Mouse (Mus musculus) neural tube, embryonic 14.5 days (tissue): ENCODE data around the gene Glb1l2. TPM values are rescaled to one million over a fixed set of nuclear protein-coding genes. Genes with fewer than 3 reads are reported as not detected.

Experiments used
- ATAC-seq: fragments of 200-750 bp; cut with Nextera tagmentation; 2 replicates; pipeline ENCODE4 v1.8.0; 2017; ENCODE audit warnings: low read depth, mild to moderate bottlenecking, moderate TSS enrichment, moderate library complexity
- H3K27ac ChIP-seq: fragments of 300-500 bp; sonication (generic); 2 replicates; pipeline ENCODE4 v1.5.1; 2014; ENCODE audit warnings: low read depth, mild to moderate bottlenecking, control low read depth, low read length, moderate library complexity, mixed read lengths
- H3K27me3 ChIP-seq: fragments of 300-500 bp; sonication (generic); 2 replicates; pipeline ENCODE4 v1.6.1; 2014; ENCODE audit warnings: low read length; ENCODE audit not compliant: control insufficient read depth, insufficient read depth
- H3K36me3 ChIP-seq: fragments of 300-500 bp; sonication (generic); 2 replicates; pipeline ENCODE4 v1.6.1; 2014; ENCODE audit warnings: low read length, mixed read lengths; ENCODE audit not compliant: control insufficient read depth, insufficient read depth
- H3K4me1 ChIP-seq: fragments of 300-500 bp; sonication (generic); 2 replicates; pipeline ENCODE4 v1.6.1; 2014; ENCODE audit warnings: low read length; ENCODE audit not compliant: control insufficient read depth, insufficient read depth
- H3K4me2 ChIP-seq: fragments of 300-500 bp; sonication (generic); 2 replicates; pipeline ENCODE4 v1.6.1; 2014; ENCODE audit warnings: mild to moderate bottlenecking, low read depth, low read length, control low read depth
- H3K4me3 ChIP-seq: fragments of 300-500 bp; sonication (generic); 2 replicates; pipeline ENCODE4 v1.5.1; 2014; ENCODE audit warnings: low read depth, low read length, control low read depth, mixed read lengths
- H3K9ac ChIP-seq: fragments of 300-500 bp; sonication (generic); replicated peaks from 2 replicates; pipeline ENCODE4 v1.6.1; 2014; ENCODE audit warnings: low read depth, mild to moderate bottlenecking, control low read depth, low read length, mixed read lengths
- H3K9me3 ChIP-seq: fragments of 300-500 bp; sonication (generic); 2 replicates; pipeline ENCODE4 v1.6.1; 2016; ENCODE audit warnings: low read length; ENCODE audit not compliant: control insufficient read depth
- WGBS: fragments of 180-500 bp; shearing (Covaris S2); extraction: QIAGEN DNeasy Blood & Tissue Kit; methylation state at CpG from one replicate; pipeline ENCODE4 v1.1.7; 2014; 5-methylcytosine and 5-hydroxymethylcytosine counted together
- polyA plus RNA-seq: library from polyadenylated mRNA; unstranded; fragments of >200 nt; fragmentation: Nextera tagmentation; extraction: Ambion mirVana; gene quantifications from 2 replicates; pipeline ENCODE4 v1.2.1, GENCODE M21; 2014

Glb1l2 gene
- polyA plus RNA-seq, 1 experiment from 2014 or later, result 1.9 TPM

- H3K36me3 ChIP-seq, result no peaks in the 10 kb centered on the region
- no peak overlapping the region for H3K4me3 ChIP-seq
- ATAC-seq, result peak; percentile 54; the same call in 1 of the 2 replicates
- H3K9ac ChIP-seq, result no peak overlapping the region
- no peaks in the 10 kb centered on the region for H3K9me3 ChIP-seq
- no peaks in the 10 kb centered on the region for H3K27me3 ChIP-seq
- no peak overlapping the region for H3K27ac ChIP-seq
- peaks cover 6% of the 10 kb centered on the region; the same call in 1 of the 2 replicates for H3K4me1 ChIP-seq
- 31% methylated on average over 3 of the region's 3 CpGs for WGBS
- H3K4me2 ChIP-seq, result no peak overlapping the region
Measured at GRCm38 (mm10) chr9:26718388-26718787, 87.9 kb downstream of the Glb1l2 start.

Other genes with a start within 250 kb of the Glb1l2 start
- 51.9 and 63.4 TPM in 2 replicates for gene B3gat1, start 72.7 kb downstream of the Glb1l2 start, polyA plus RNA-seq
- not detected in 2 replicates for gene Glb1l3, start 54.4 kb upstream of the Glb1l2 start, polyA plus RNA-seq
- not detected in 2 replicates for gene Gm1110, start 116.6 kb upstream of the Glb1l2 start, polyA plus RNA-seq
- 27.4 and 30.9 TPM in 2 replicates for gene Acad8, start 193.1 kb upstream of the Glb1l2 start, polyA plus RNA-seq
- 136 and 145 TPM in 2 replicates for gene Thyn1, start 193.2 kb upstream of the Glb1l2 start, polyA plus RNA-seq
- gene Vps26b, start 223.6 kb upstream of the Glb1l2 start, polyA plus RNA-seq, result 90.4 and 100 TPM in 2 replicates
- gene Ncapd3, start 223.7 kb upstream of the Glb1l2 start, polyA plus RNA-seq, result 16.7 and 18.4 TPM in 2 replicates